12 mouse cellular contexts compared by ENCODE assay signal in the genomic region with DNA sequence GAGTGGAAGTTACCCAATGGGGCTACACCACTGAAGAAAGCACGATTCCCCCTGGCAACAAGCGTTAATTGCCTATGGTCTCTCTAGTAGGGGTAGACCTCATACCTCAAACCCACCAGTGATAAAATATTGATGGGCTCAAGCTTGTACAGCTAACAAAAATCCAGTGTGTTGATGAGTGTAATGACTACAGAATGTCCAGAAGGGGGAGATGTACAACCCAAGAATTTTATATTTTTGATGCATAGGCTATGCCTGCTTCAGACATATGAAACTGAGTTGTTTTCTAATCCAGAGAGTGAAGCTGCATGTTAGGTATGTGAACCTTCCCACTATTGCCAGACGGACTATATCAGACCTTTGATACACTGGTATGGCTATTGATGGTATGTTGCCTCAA. TPM values are rescaled to one million over a fixed set of nuclear protein-coding genes. Genes with fewer than 3 reads are reported as not detected.
DNase-seq lines count a peak whose midpoint lies in the region; ATAC-seq and TF ChIP-seq lines count a peak whose summit lies in the region.
"Had no signal": no experiment of that assay in that cellular context is flagged by ENCODE, and none has a peak within 500 bp of the region (broad histone marks: within the 10 kb centered on the region; RNA-seq: fewer than 3 reads in every experiment).

No protein-coding gene starts in this region.

- H3K27me3 ChIP-seq in forebrain, embryonic 14.5 days (replicated peaks; ENCODE audit: control insufficient read depth, insufficient read depth, low read length): no peaks in the 10 kb centered on the region
- no peaks in the 10 kb centered on the region for H3K27me3 ChIP-seq in forebrain, embryonic 11.5 days (ENCODE audit: control insufficient read depth, insufficient read depth, low read length)
- H3K27me3 ChIP-seq in liver, postnatal 0 days (ENCODE audit: insufficient read depth, low read length): no peaks in the 10 kb centered on the region
- H3K27me3 ChIP-seq in liver, embryonic 11.5 days (replicated peaks; ENCODE audit: control insufficient read depth, insufficient read depth, low read length): no peaks in the 10 kb centered on the region
- H3K27me3 ChIP-seq in Patski: no peaks in the 10 kb centered on the region
- H3K27me3 ChIP-seq: limb, embryonic 13.5 days had no signal

- TF ChIP-seq CTCF in liver, postnatal 0 days (IDR thresholded peaks at IDR 0.05; ENCODE audit: low read depth): peak; percentile 52
- TF ChIP-seq CTCF in Patski (IDR thresholded peaks at IDR 0.05): peak; percentile 43

- H3K4me1 ChIP-seq in forebrain, embryonic 14.5 days (ENCODE audit: control insufficient read depth, insufficient read depth, low read length): no peaks in the 10 kb centered on the region
- H3K4me1 ChIP-seq in forebrain, embryonic 11.5 days (replicated peaks; ENCODE audit: control insufficient read depth, insufficient read depth, low read length): no peaks in the 10 kb centered on the region
- H3K4me1 ChIP-seq in liver, postnatal 0 days (ENCODE audit: insufficient read depth): no peaks in the 10 kb centered on the region
- no peaks in the 10 kb centered on the region for H3K4me1 ChIP-seq in liver, embryonic 11.5 days (replicated peaks; ENCODE audit: control insufficient read depth, insufficient read depth, low read length)
- H3K4me1 ChIP-seq: hindbrain, embryonic 10.5 days; limb, embryonic 13.5 days had no signal

- no peak; the same call in 1 of the 2 replicates for ATAC-seq in forebrain, embryonic 14.5 days
- ATAC-seq in forebrain, embryonic 11.5 days (replicated peaks; ENCODE audit: low FRiP score): no peak
- no peak; the same call in 1 of the 2 replicates for ATAC-seq in liver, postnatal 0 days
- ATAC-seq in liver, embryonic 11.5 days (replicated peaks; ENCODE audit: low FRiP score): no peak
- ATAC-seq in Patski: no peak
- peak; percentile 83 for ATAC-seq in megakaryocyte-erythroid progenitor cell, adult 5-6 weeks (replicated peaks; ENCODE audit: low FRiP score, low TSS enrichment, poor library complexity, severe bottlenecking)
- ATAC-seq: midbrain, embryonic 16.5 days had no signal

- WGBS in forebrain, embryonic 14.5 days: 91% methylated on average over 3 of the region's 3 CpGs
- WGBS in forebrain, embryonic 11.5 days: 97% methylated on average over 3 of the region's 3 CpGs
- 71% methylated on average over 3 of the region's 3 CpGs for WGBS in liver, postnatal 0 days (ENCODE audit: insufficient replicate concordance)
- WGBS in liver, embryonic 11.5 days: 90% methylated on average over 3 of the region's 3 CpGs

- TF ChIP-seq EP300 in liver, postnatal 0 days (IDR thresholded peaks at IDR 0.05; ENCODE audit: low read depth): no peak

- H3K9me3 ChIP-seq in forebrain, embryonic 14.5 days (replicated peaks; ENCODE audit: control insufficient read depth, low read length): no peaks in the 10 kb centered on the region
- no peaks in the 10 kb centered on the region for H3K9me3 ChIP-seq in forebrain, embryonic 11.5 days (ENCODE audit: control insufficient read depth, low read length)
- no peaks in the 10 kb centered on the region for H3K9me3 ChIP-seq in liver, postnatal 0 days (ENCODE audit: low read length)
- no peaks in the 10 kb centered on the region for H3K9me3 ChIP-seq in liver, embryonic 11.5 days (ENCODE audit: control insufficient read depth, low read length)
- H3K9me3 ChIP-seq: hindbrain, embryonic 10.5 days; limb, embryonic 13.5 days had no signal

- DNase-seq in forebrain, embryonic 14.5 days (ENCODE audit: low spot score): peak; percentile 50
- DNase-seq in forebrain, embryonic 11.5 days (ENCODE audit: low spot score): no peak
- DNase-seq in liver, postnatal 0 days: no peak
- DNase-seq in liver, embryonic 11.5 days (ENCODE audit: low spot score): no peak
- DNase-seq in Patski (ENCODE audit: low read depth, low spot score): no peak
- no peak for DNase-seq in cerebellum, adult 18-20 months
- no peak for DNase-seq in urinary bladder, adult 18-20 months (ENCODE audit: low spot score in 2 of 2)
- DNase-seq: cerebellum, adult 8-10 months had no signal

- no peaks in the 10 kb centered on the region for H3K36me3 ChIP-seq in forebrain, embryonic 14.5 days (ENCODE audit: control insufficient read depth, insufficient read depth, low read length)
- no peaks in the 10 kb centered on the region for H3K36me3 ChIP-seq in forebrain, embryonic 11.5 days (ENCODE audit: control insufficient read depth, insufficient read depth, low read length)
- no peaks in the 10 kb centered on the region for H3K36me3 ChIP-seq in liver, postnatal 0 days (replicated peaks; ENCODE audit: insufficient read depth, low read length)
- no peaks in the 10 kb centered on the region for H3K36me3 ChIP-seq in liver, embryonic 11.5 days (ENCODE audit: control insufficient read depth, insufficient read depth, low read length)
- H3K36me3 ChIP-seq: hindbrain, embryonic 10.5 days had no signal

- POLR2A ChIA-PET in Patski (lab: Charles Lee): no interaction called here

- CTCF ChIA-PET in Patski (lab: Charles Lee): interaction anchor here (0.6 to 1.7 kb wide), 2 partner anchors 73 to 169 kb away, joined by 3 to 4 read pairs; no protein-coding TSS in a partner anchor

- no peak overlapping the region for H3K4me3 ChIP-seq in forebrain, embryonic 14.5 days (ENCODE audit: low read depth, low read length)
- no peak overlapping the region for H3K4me3 ChIP-seq in forebrain, embryonic 11.5 days (ENCODE audit: low read depth, low read length)
- no peak overlapping the region for H3K4me3 ChIP-seq in liver, postnatal 0 days (ENCODE audit: low read depth, low read length)
- no peak overlapping the region for H3K4me3 ChIP-seq in liver, embryonic 11.5 days (ENCODE audit: low read depth, low read length)
- H3K4me3 ChIP-seq: hindbrain, embryonic 10.5 days; limb, embryonic 13.5 days had no signal

- H3K27ac ChIP-seq in forebrain, embryonic 14.5 days (ENCODE audit: low read depth, low read length): no peak overlapping the region
- no peak overlapping the region for H3K27ac ChIP-seq in forebrain, embryonic 11.5 days (ENCODE audit: low read depth, low read length)
- no peak overlapping the region for H3K27ac ChIP-seq in liver, postnatal 0 days (ENCODE audit: low read depth)
- H3K27ac ChIP-seq in liver, embryonic 11.5 days (ENCODE audit: low read depth, low read length): no peak overlapping the region
- H3K27ac ChIP-seq: hindbrain, embryonic 10.5 days; limb, embryonic 13.5 days had no signal

- H3K9ac ChIP-seq in forebrain, embryonic 14.5 days (ENCODE audit: low read length): no peak overlapping the region
- no peak overlapping the region for H3K9ac ChIP-seq in forebrain, embryonic 11.5 days (ENCODE audit: low read length)
- no peak overlapping the region for H3K9ac ChIP-seq in liver, postnatal 0 days (replicated peaks)
- H3K9ac ChIP-seq in liver, embryonic 11.5 days (ENCODE audit: low read depth, low read length): no peak overlapping the region
- H3K9ac ChIP-seq: limb, embryonic 13.5 days had no signal

- H3K4me2 ChIP-seq in forebrain, embryonic 14.5 days (ENCODE audit: low read length): no peak overlapping the region
- H3K4me2 ChIP-seq in forebrain, embryonic 11.5 days (ENCODE audit: low read depth, low read length, severe bottlenecking): no peak overlapping the region
- no peak overlapping the region for H3K4me2 ChIP-seq in liver, postnatal 0 days (ENCODE audit: low read depth, low read length)
- no peak overlapping the region for H3K4me2 ChIP-seq in liver, embryonic 11.5 days
- H3K4me2 ChIP-seq: limb, embryonic 13.5 days had no signal

- in situ Hi-C loops in Patski (cut with MboI; ENCODE audit: low pct_unique_long_range_greater_than_20kb): no loop called here

RNA-seq across cellular contexts. Expression of a gene that starts 7.5 kb away (rescaled TPM):
- 60.8 and 66.8 TPM in 2 replicates for polyA plus RNA-seq in forebrain, embryonic 14.5 days (2014; fragmentation: Nextera tagmentation; extraction: Ambion mirVana)
- 84.3 and 85.8 TPM in 2 replicates for polyA plus RNA-seq in forebrain, embryonic 11.5 days (2014; fragmentation: Nextera tagmentation; extraction: Ambion mirVana)
- 36.0 and 41.5 TPM in 2 replicates for polyA plus RNA-seq in liver, postnatal 0 days (2015; fragmentation: Nextera tagmentation; extraction: Ambion mirVana)
- polyA plus RNA-seq in liver, embryonic 11.5 days (2014; fragmentation: Nextera tagmentation; extraction: Ambion mirVana): 122 and 144 TPM in 2 replicates
- 368 TPM for polyA plus RNA-seq in Patski (2021)
- total RNA-seq in megakaryocyte-erythroid progenitor cell, adult 5-6 weeks (2014; fragmentation: Nextera tagmentation): 110 and 122 TPM in 2 replicates
- 117 and 132 TPM in 2 replicates for total RNA-seq in megakaryocyte-erythroid progenitor cell, adult 5-6 weeks (2017)

RNA-seq across cellular contexts. Expression of a gene that starts 7.9 kb away (rescaled TPM):
- 4.0 and 5.2 TPM in 2 replicates for polyA plus RNA-seq in forebrain, embryonic 14.5 days (2014; fragmentation: Nextera tagmentation; extraction: Ambion mirVana)
- polyA plus RNA-seq in forebrain, embryonic 11.5 days (2014; fragmentation: Nextera tagmentation; extraction: Ambion mirVana): 4.2 and 8.2 TPM in 2 replicates
- 1.1 and 2.3 TPM in 2 replicates for polyA plus RNA-seq in liver, postnatal 0 days (2015; fragmentation: Nextera tagmentation; extraction: Ambion mirVana)
- 2.7 and 6.2 TPM in 2 replicates for polyA plus RNA-seq in liver, embryonic 11.5 days (2014; fragmentation: Nextera tagmentation; extraction: Ambion mirVana)
- 29.5 TPM for polyA plus RNA-seq in Patski (2021)
- not detected in 2 replicates for total RNA-seq in megakaryocyte-erythroid progenitor cell, adult 5-6 weeks (2014; fragmentation: Nextera tagmentation)
- not detected in 2 replicates for total RNA-seq in megakaryocyte-erythroid progenitor cell, adult 5-6 weeks (2017)
